Mouse (Mus musculus): ENCODE data around the gene Olfr504.
"Not testable (repeated sequence)": the region's sequence is repeated elsewhere in the genome, so short reads cannot be mapped to it uniquely, and the experiment has no call there.

The Olfr504 gene

GRCm38 (mm10) chr7:108565693-108566092 lies at the start of gene Olfr504:
TSS of gene Olfr504 (minus strand) at chr7:108565793.
- DNase-seq (ENCODE audit: low read depth): no peak

DNA sequence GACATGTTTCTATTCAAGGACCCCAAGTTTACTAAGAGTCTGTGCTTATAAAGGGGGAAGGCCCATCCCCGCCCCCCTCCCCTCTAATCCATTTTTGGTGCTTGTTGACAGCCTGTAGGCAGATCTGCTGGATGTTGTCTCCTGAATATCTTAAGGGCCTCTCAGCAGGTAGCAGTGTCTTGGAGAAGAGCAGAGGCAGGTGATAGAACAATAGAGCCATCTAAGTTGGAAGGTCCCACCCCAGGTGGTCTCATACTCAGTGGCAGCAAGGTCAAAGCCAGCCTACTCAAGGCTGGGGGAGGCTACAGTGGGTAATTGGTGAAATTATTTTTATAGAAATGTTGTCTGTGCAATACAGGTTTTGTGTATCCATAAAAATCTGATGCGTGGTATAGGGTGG lies 48.5 kb upstream of the Olfr504 start:
- DNase-seq (ENCODE audit: low read depth): no peak

- no peak for DNase-seq (ENCODE audit: low read depth)
Measured at GRCm38 (mm10) chr7:108610487-108610886, 44.9 kb upstream of the Olfr504 start, which contains the start of gene Olfr506. TSS of gene Olfr506 (plus strand) at chr7:108610787.

DNA sequence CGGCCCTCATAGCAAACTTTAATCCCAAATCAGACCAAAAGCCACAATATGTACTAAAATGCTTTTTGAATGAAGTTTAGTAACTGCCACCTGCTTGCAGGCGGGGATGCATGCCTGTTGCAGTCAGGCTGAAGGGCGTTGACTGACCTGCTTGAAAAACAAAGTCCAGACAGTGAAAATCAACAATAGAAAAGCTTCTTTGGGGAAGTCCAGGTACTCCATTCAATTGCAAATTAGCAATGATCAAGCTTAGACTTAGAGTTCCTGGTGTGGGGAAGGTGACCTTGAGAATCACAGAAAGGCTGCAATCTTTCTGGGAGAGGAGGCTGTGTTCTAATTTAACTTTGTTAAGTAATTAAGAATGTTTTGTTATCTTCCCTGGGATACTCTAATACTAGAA lies 36.3 kb upstream of the Olfr504 start:
- not testable (repeated sequence) for DNase-seq (ENCODE audit: low read depth)

GRCm38 (mm10) chr7:108589797-108590196 lies 24.2 kb upstream of the Olfr504 start:
- DNase-seq (ENCODE audit: low read depth): no peak

DNA sequence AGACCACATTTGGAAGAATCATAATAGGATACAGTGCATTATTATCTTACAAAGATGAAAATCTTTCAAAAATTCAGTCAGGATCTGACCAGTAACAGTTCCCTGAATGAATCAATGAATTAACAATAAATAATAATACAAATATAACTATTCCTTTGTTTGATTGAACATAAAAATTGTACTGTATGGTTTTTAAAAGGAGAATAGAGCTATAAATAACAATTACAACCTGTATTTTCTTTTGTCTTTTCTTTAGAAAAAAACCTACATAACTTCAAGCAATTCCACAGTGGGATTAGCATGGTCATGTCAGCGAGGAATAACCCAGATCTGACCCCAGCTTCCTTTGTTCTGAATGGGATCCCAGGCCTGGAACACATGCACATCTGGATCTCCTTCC lies 21.4 kb downstream of the Olfr504 start, which contains the start of gene Olfr503:
TSS of gene Olfr503 (plus strand) at position 301 of the 400 bp plus-strand sequence.
- DNase-seq (ENCODE audit: low read depth): not testable (repeated sequence)

DNA sequence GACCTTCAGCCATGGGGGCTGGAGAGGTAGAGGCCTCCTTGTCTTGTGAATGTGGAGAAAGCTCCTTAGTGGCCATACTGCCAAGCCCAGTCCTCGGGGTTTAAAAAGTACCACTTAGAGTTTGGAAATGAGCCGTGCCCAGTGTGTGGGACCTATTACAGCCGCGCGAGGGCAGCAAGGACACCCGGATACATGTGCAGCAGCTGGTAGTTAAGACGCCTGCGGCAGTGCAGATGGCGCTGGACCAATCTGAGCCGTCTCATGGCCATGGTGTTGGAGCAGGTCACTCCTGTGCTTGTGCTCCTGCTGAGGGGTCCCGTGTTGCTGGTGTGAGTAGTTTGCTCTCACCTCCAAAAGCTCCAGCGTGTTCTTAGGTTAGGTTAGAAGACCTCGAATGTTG lies 23.2 kb downstream of the Olfr504 start:
- no peak for DNase-seq (ENCODE audit: low read depth)

GRCm38 (mm10) chr7:108524965-108525364 lies 40.6 kb downstream of the Olfr504 start, which contains the start of gene Olfr502:
TSS of gene Olfr502 (minus strand) at chr7:108525065.
- DNase-seq (ENCODE audit: low read depth): no peak
